Mouse (Mus musculus): ENCODE data around the gene Lipe. TPM values are rescaled to one million over a fixed set of nuclear protein-coding genes. Genes with fewer than 3 reads are reported as not detected.

Lipe gene
- polyA plus RNA-seq, 1 experiment from 2014 or later = 5.6 TPM

DNA sequence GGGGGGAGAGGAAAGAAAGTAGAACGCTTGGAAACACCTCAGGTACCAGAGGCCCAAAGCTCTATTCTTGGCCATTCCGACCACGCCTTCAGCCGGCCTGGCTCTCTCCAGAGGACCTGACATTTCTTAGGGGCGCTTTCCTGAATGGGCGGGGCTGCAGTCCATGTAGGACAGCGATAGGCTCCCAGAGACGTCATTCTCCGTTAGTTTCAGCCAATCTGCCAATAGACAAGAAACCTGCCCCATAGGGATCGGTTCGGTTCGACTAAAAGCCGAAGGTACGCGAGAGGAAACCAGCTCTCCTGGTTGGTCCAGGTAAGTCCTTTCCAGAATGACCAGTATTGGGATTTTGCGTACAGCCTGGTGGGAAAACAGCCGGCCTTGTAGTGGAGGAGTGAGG, 22.0 kb downstream of the Lipe start:
- Histone ChIP-seq H3K27ac (no peak overlapping the region), H3K9me3 (replicated peaks) (no peaks in the 10 kb centered on the region), H3K4me1 (replicated peaks) (peaks cover 32% of the 10 kb centered on the region), H3K27me3 (no peaks in the 10 kb centered on the region), H3K36me3 (no peaks in the 10 kb centered on the region; the same call in 1 of the 2 replicates), H3K4me3 (peak overlapping the region; percentile 51), H3K9ac (peak overlapping the region; percentile 49), H3K4me2 (peak overlapping the region; percentile 71)
- ATAC-seq (replicated peaks; ENCODE audit: insufficient number of reproducible peaks, insufficient read depth, low FRiP score, low read depth) = peak; percentile 68
- WGBS = 5% methylated on average over 17 of the region's 17 CpGs

- no peak for ATAC-seq (replicated peaks; ENCODE audit: insufficient number of reproducible peaks, insufficient read depth, low FRiP score, low read depth)
- peaks cover 18% of the 10 kb centered on the region for H3K4me1 ChIP-seq (replicated peaks)
- WGBS = 77% methylated on average over 5 of the region's 5 CpGs
Measured at GRCm38 (mm10) chr7:25372441-25372840, 26.1 kb downstream of the Lipe start.

GRCm38 (mm10) chr7:25369058-25369749, 29.3 kb downstream of the Lipe start, which contains the start of gene Cnfn:
Gene Cnfn (minus strand): TSS chr7:25369724.
- Histone ChIP-seq H3K27ac (no peak within 1 kb of the TSS), H3K4me1 (replicated peaks) (peaks cover 6% of the 10 kb centered on the region), H3K4me2 (no peak within 1 kb of the TSS), H3K9ac (no peak within 1 kb of the TSS), H3K4me3 (no peak within 1 kb of the TSS), H3K36me3 (no peaks in the 10 kb centered on the region; the same call in 1 of the 2 replicates), H3K27me3 (peaks cover 56% of the 10 kb centered on the region), H3K9me3 (replicated peaks) (no peaks in the 10 kb centered on the region)
- WGBS = 50% methylated on average over 12 of the region's 12 CpGs
- no peak for ATAC-seq (replicated peaks; ENCODE audit: insufficient number of reproducible peaks, insufficient read depth, low FRiP score, low read depth)

More at GRCm38 (mm10) chr7:25372441-25372840, 26.1 kb downstream of the Lipe start:
- Histone ChIP-seq H3K27ac (no peak overlapping the region), H3K4me3 (no peak overlapping the region), H3K36me3 (no peaks in the 10 kb centered on the region), H3K9me3 (replicated peaks) (no peaks in the 10 kb centered on the region), H3K4me2 (no peak overlapping the region), H3K9ac (no peak overlapping the region), H3K27me3 (peaks cover 34% of the 10 kb centered on the region)

DNA sequence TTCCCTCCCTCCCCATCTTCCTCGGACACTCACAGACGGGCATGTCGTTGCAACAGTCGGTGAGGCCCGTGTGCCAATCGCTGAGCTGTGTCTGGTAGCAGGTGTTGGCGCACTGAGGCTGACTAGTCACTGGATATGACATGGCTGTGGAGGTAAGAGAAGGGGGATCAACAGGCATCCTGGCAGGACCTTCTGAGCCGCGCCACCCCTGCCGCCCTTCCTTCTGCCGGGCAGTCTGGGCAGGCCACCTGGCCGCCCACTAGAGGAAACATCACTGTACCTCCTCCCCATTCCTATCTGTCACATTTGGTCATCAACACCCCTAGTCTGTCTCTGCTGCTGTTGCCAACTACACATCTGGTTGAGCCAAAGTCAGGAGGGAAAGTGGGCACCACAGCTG, 30.2 kb downstream of the Lipe start:
- Histone ChIP-seq H3K36me3 (no peaks in the 10 kb centered on the region; the same call in 1 of the 2 replicates), H3K9me3 (replicated peaks) (no peaks in the 10 kb centered on the region), H3K4me1 (replicated peaks) (peaks cover 6% of the 10 kb centered on the region), H3K9ac (no peak overlapping the region), H3K4me2 (peak overlapping the region; percentile 48; the same call in 1 of the 2 replicates), H3K4me3 (no peak overlapping the region), H3K27ac (no peak overlapping the region), H3K27me3 (peaks cover 56% of the 10 kb centered on the region)
- no peak for ATAC-seq (replicated peaks; ENCODE audit: insufficient number of reproducible peaks, insufficient read depth, low FRiP score, low read depth)
- WGBS = 26% methylated on average over 12 of the region's 12 CpGs

- no peaks in the 10 kb centered on the region for H3K9me3 ChIP-seq (replicated peaks)
- H3K27ac ChIP-seq = no peak overlapping the region
- no peaks in the 10 kb centered on the region; the same call in 1 of the 2 replicates for H3K36me3 ChIP-seq
- 3% methylated on average over 33 of the region's 33 CpGs for WGBS
- H3K27me3 ChIP-seq = peaks cover 56% of the 10 kb centered on the region
- H3K9ac ChIP-seq = no peak overlapping the region
- H3K4me3 ChIP-seq = peak overlapping the region; percentile 26
- H3K4me1 ChIP-seq (replicated peaks) = peaks cover 6% of the 10 kb centered on the region
- peak overlapping the region; percentile 48 for H3K4me2 ChIP-seq
- no peak for ATAC-seq (replicated peaks; ENCODE audit: insufficient number of reproducible peaks, insufficient read depth, low FRiP score, low read depth)
Measured at GRCm38 (mm10) chr7:25367632-25368293, 30.7 kb downstream of the Lipe start.

- Histone ChIP-seq H3K36me3 (peaks cover 7% of the 10 kb centered on the region), H3K4me1 (replicated peaks) (peaks cover 6% of the 10 kb centered on the region), H3K27ac (no peak overlapping the region), H3K9ac (no peak overlapping the region), H3K27me3 (peaks cover 56% of the 10 kb centered on the region), H3K9me3 (replicated peaks) (no peaks in the 10 kb centered on the region), H3K4me2 (no peak overlapping the region), H3K4me3 (no peak overlapping the region)
- 51% methylated on average over 13 of the region's 13 CpGs for WGBS
- ATAC-seq (replicated peaks; ENCODE audit: insufficient number of reproducible peaks, insufficient read depth, low FRiP score, low read depth) = no peak
Measured at GRCm38 (mm10) chr7:25365937-25366625, 32.4 kb downstream of the Lipe start.

DNA sequence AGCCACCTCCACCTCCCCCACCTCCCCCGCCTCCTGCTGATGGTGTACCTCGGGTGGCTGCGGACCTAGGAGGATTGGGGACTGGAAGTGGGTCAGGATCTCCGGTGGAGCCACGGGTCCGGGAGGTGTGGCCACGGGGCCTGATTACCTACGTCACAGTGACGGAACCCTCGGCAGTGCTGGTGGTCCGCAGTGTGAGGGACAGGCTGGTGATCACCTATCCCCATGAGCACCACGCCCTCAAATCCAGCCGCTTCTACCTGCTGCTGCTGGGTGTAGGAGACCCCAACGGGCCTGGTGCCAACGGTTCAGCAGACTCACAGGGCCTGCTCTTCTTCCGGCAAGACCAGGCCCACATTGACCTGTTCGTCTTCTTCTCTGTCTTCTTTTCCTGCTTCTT, 34.9 kb downstream of the Lipe start:
- 90% methylated on average over 17 of the region's 17 CpGs for WGBS
- no peak for ATAC-seq (replicated peaks; ENCODE audit: insufficient number of reproducible peaks, insufficient read depth, low FRiP score, low read depth)
- Histone ChIP-seq H3K36me3 (peaks cover 14% of the 10 kb centered on the region), H3K4me1 (replicated peaks) (peaks cover 11% of the 10 kb centered on the region), H3K9me3 (replicated peaks) (no peaks in the 10 kb centered on the region), H3K4me3 (no peak overlapping the region), H3K4me2 (no peak overlapping the region), H3K27me3 (peaks cover 34% of the 10 kb centered on the region), H3K27ac (no peak overlapping the region), H3K9ac (no peak overlapping the region)

DNA sequence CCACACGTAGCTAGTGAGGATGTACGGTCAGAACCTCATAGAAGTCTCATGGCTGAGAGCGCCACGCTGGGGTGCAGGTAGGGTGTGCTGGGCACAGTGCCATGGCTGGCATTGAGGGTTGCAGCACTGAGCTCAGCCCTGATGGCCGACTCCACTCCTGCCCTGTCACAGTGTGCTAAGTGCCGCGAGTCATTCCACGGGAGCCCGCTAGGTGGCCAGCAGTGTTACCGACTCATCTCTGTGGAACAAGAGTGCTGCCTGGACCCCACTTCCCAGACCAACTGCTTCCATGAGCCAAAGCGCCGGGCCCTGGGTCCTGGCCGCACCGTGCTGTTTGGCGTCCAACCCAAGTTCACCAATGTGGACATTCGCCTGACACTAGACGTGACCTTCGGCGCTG, 35.4 kb downstream of the Lipe start:
- peaks cover 14% of the 10 kb centered on the region for H3K4me1 ChIP-seq (replicated peaks)
- WGBS = 83% methylated on average over 19 of the region's 19 CpGs
- peaks cover 14% of the 10 kb centered on the region for H3K36me3 ChIP-seq
- H3K9me3 ChIP-seq (replicated peaks) = no peaks in the 10 kb centered on the region
- no peak overlapping the region for H3K4me2 ChIP-seq
- no peak overlapping the region for H3K27ac ChIP-seq
- peaks cover 29% of the 10 kb centered on the region for H3K27me3 ChIP-seq
- H3K9ac ChIP-seq = no peak overlapping the region
- H3K4me3 ChIP-seq = no peak overlapping the region
- ATAC-seq (replicated peaks; ENCODE audit: insufficient number of reproducible peaks, insufficient read depth, low FRiP score, low read depth) = no peak

DNA sequence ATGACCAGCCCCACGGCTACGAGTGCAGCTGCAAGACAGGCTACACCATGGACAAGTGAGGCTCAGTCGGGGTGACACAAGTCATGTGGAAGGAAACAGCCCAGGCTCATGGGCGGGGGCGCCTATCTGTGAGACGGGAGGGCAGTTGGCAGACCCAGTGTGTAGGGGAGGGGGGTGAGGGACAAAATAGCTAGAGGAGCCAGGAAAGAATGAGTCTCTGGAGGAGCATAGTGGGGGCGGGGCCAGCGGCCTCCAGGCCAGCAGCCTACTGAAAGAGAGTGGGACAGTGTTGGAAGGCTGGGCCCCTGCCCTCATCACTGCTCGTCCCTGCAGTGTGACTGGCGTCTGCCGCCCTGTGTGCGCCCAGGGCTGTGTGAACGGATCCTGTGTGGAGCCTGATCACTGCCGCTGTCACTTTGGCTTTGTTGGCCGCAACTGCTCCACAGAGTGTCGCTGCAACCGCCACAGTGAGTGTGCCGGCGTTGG, 39.7 kb downstream of the Lipe start:
- peak overlapping the region; percentile 47 for H3K27ac ChIP-seq
- ATAC-seq (replicated peaks; ENCODE audit: insufficient number of reproducible peaks, insufficient read depth, low FRiP score, low read depth) = peak; percentile 53
- 70% methylated on average over 19 of the region's 19 CpGs for WGBS
- H3K36me3 ChIP-seq = peaks cover 14% of the 10 kb centered on the region
- H3K4me2 ChIP-seq = 0 out of 2 replicates have a peak overlapping the region, but pooled peaks have one; percentile 13
- no peaks in the 10 kb centered on the region for H3K27me3 ChIP-seq
- H3K9ac ChIP-seq = 0 out of 2 replicates have a peak overlapping the region, but pooled peaks have one; percentile 17
- peaks cover 8% of the 10 kb centered on the region for H3K4me1 ChIP-seq (replicated peaks)
- no peaks in the 10 kb centered on the region for H3K9me3 ChIP-seq (replicated peaks)
- no peak overlapping the region for H3K4me3 ChIP-seq

GRCm38 (mm10) chr7:25348861-25349260, 49.6 kb downstream of the Lipe start:
- Histone ChIP-seq H3K4me2 (no peak overlapping the region), H3K36me3 (peaks cover 47% of the 10 kb centered on the region), H3K27ac (no peak overlapping the region), H3K27me3 (no peaks in the 10 kb centered on the region), H3K4me1 (replicated peaks) (no peaks in the 10 kb centered on the region), H3K9me3 (replicated peaks) (0 out of 2 replicates have a peak, but pooled peaks cover 9% of the 10 kb centered on the region), H3K9ac (no peak overlapping the region), H3K4me3 (no peak overlapping the region)
- ATAC-seq (replicated peaks; ENCODE audit: insufficient number of reproducible peaks, insufficient read depth, low FRiP score, low read depth) = no peak
- 80% methylated on average over 8 of the region's 8 CpGs for WGBS
